Mouse (Mus musculus): ENCODE measurements around the gene Nubpl. TPM values are rescaled to one million over a fixed set of nuclear protein-coding genes. Genes with fewer than 3 reads are reported as not detected.

Nubpl gene
- polyA plus RNA-seq, 1 experiment = 0.89 TPM

- H3K4me3 ChIP-seq (ENCODE audit: control insufficient read depth, insufficient read depth, low read length) = no peak overlapping the region
- no peaks in the 10 kb centered on the region for H3K4me1 ChIP-seq (replicated peaks; ENCODE audit: control insufficient read depth, insufficient read depth, low read length)
- no peak overlapping the region for H3K27ac ChIP-seq (ENCODE audit: control insufficient read depth, insufficient read depth, low read length)
- no peak for DNase-seq
- H3K36me3 ChIP-seq (ENCODE audit: control insufficient read depth, insufficient read depth, low read length) = no peaks in the 10 kb centered on the region
- no peaks in the 10 kb centered on the region for H3K27me3 ChIP-seq (ENCODE audit: control insufficient read depth, insufficient read depth, low read length)
- WGBS = 93% methylated on average over 11 of the region's 11 CpGs
- no peak for TF ChIP-seq CTCF (IDR thresholded peaks at IDR 0.05; ENCODE audit: borderline replicate concordance, control insufficient read depth, extremely low read depth, insufficient read depth, low read length, poor library complexity)
- no peak for TF ChIP-seq POLR2A (IDR thresholded peaks at IDR 0.05; ENCODE audit: control insufficient read depth, extremely low read depth, insufficient read depth, low read length, poor library complexity)
Measured at GRCm38 (mm10) chr12:52288941-52289567, 191.5 kb downstream of the Nubpl start.

GRCm38 (mm10) chr12:52289594-52289993, 192.1 kb downstream of the Nubpl start:
- WGBS = 95% methylated on average over 10 of the region's 10 CpGs
- H3K4me1 ChIP-seq (replicated peaks; ENCODE audit: control insufficient read depth, insufficient read depth, low read length) = no peaks in the 10 kb centered on the region

GRCm38 (mm10) chr12:52293931-52294330, 196.4 kb downstream of the Nubpl start:
- H3K27ac ChIP-seq (ENCODE audit: control insufficient read depth, insufficient read depth, low read length) = no peak overlapping the region
- 95% methylated on average over 2 of the region's 2 CpGs for WGBS

More at GRCm38 (mm10) chr12:52289594-52289993, 192.1 kb downstream of the Nubpl start:
- Histone ChIP-seq H3K27ac (ENCODE audit: control insufficient read depth, insufficient read depth, low read length) (no peak overlapping the region), H3K36me3 (ENCODE audit: control insufficient read depth, insufficient read depth, low read length) (no peaks in the 10 kb centered on the region), H3K4me3 (ENCODE audit: control insufficient read depth, insufficient read depth, low read length) (no peak overlapping the region), H3K27me3 (ENCODE audit: control insufficient read depth, insufficient read depth, low read length) (no peaks in the 10 kb centered on the region)
- TF ChIP-seq POLR2A (IDR thresholded peaks at IDR 0.05; ENCODE audit: control insufficient read depth, extremely low read depth, insufficient read depth, low read length, poor library complexity) = no peak
- TF ChIP-seq CTCF (IDR thresholded peaks at IDR 0.05; ENCODE audit: borderline replicate concordance, control insufficient read depth, extremely low read depth, insufficient read depth, low read length, poor library complexity) = no peak
- DNase-seq = no peak

GRCm38 (mm10) chr12:52297988-52298387, 200.5 kb downstream of the Nubpl start:
- Histone ChIP-seq H3K4me1 (replicated peaks; ENCODE audit: control insufficient read depth, insufficient read depth, low read length) (no peaks in the 10 kb centered on the region), H3K36me3 (ENCODE audit: control insufficient read depth, insufficient read depth, low read length) (no peaks in the 10 kb centered on the region), H3K4me3 (ENCODE audit: control insufficient read depth, insufficient read depth, low read length) (no peak overlapping the region), H3K27ac (ENCODE audit: control insufficient read depth, insufficient read depth, low read length) (no peak overlapping the region), H3K27me3 (ENCODE audit: control insufficient read depth, insufficient read depth, low read length) (no peaks in the 10 kb centered on the region)
- TF ChIP-seq POLR2A (IDR thresholded peaks at IDR 0.05; ENCODE audit: control insufficient read depth, extremely low read depth, insufficient read depth, low read length, poor library complexity) = no peak
- no peak for TF ChIP-seq CTCF (IDR thresholded peaks at IDR 0.05; ENCODE audit: borderline replicate concordance, control insufficient read depth, extremely low read depth, insufficient read depth, low read length, poor library complexity)
- no peak for DNase-seq
- WGBS = 90% methylated on average over 2 of the region's 2 CpGs

More at GRCm38 (mm10) chr12:52293931-52294330, 196.4 kb downstream of the Nubpl start:
- Histone ChIP-seq H3K4me3 (ENCODE audit: control insufficient read depth, insufficient read depth, low read length) (no peak overlapping the region), H3K4me1 (replicated peaks; ENCODE audit: control insufficient read depth, insufficient read depth, low read length) (no peaks in the 10 kb centered on the region), H3K36me3 (ENCODE audit: control insufficient read depth, insufficient read depth, low read length) (no peaks in the 10 kb centered on the region), H3K27me3 (ENCODE audit: control insufficient read depth, insufficient read depth, low read length) (no peaks in the 10 kb centered on the region)
- no peak for DNase-seq
- TF ChIP-seq CTCF (IDR thresholded peaks at IDR 0.05; ENCODE audit: borderline replicate concordance, control insufficient read depth, extremely low read depth, insufficient read depth, low read length, poor library complexity) (no peak), POLR2A (IDR thresholded peaks at IDR 0.05; ENCODE audit: control insufficient read depth, extremely low read depth, insufficient read depth, low read length, poor library complexity) (no peak)

GRCm38 (mm10) chr12:52298683-52299082, 201.1 kb downstream of the Nubpl start:
- WGBS = 34% methylated on average over 1 of the region's 1 CpGs
- DNase-seq = no peak
- no peaks in the 10 kb centered on the region for H3K36me3 ChIP-seq (ENCODE audit: control insufficient read depth, insufficient read depth, low read length)
- TF ChIP-seq POLR2A (IDR thresholded peaks at IDR 0.05; ENCODE audit: control insufficient read depth, extremely low read depth, insufficient read depth, low read length, poor library complexity) (no peak), CTCF (IDR thresholded peaks at IDR 0.05; ENCODE audit: borderline replicate concordance, control insufficient read depth, extremely low read depth, insufficient read depth, low read length, poor library complexity) (no peak)
- no peak overlapping the region for H3K4me3 ChIP-seq (ENCODE audit: control insufficient read depth, insufficient read depth, low read length)
- no peak overlapping the region for H3K27ac ChIP-seq (ENCODE audit: control insufficient read depth, insufficient read depth, low read length)
- no peaks in the 10 kb centered on the region for H3K4me1 ChIP-seq (replicated peaks; ENCODE audit: control insufficient read depth, insufficient read depth, low read length)
- H3K27me3 ChIP-seq (ENCODE audit: control insufficient read depth, insufficient read depth, low read length) = no peaks in the 10 kb centered on the region

- Histone ChIP-seq H3K36me3 (ENCODE audit: control insufficient read depth, insufficient read depth, low read length) (no peaks in the 10 kb centered on the region), H3K4me1 (replicated peaks; ENCODE audit: control insufficient read depth, insufficient read depth, low read length) (no peaks in the 10 kb centered on the region), H3K4me3 (ENCODE audit: control insufficient read depth, insufficient read depth, low read length) (no peak overlapping the region), H3K27me3 (ENCODE audit: control insufficient read depth, insufficient read depth, low read length) (no peaks in the 10 kb centered on the region), H3K27ac (ENCODE audit: control insufficient read depth, insufficient read depth, low read length) (no peak overlapping the region)
- DNase-seq = no peak
- TF ChIP-seq POLR2A (IDR thresholded peaks at IDR 0.05; ENCODE audit: control insufficient read depth, extremely low read depth, insufficient read depth, low read length, poor library complexity) (no peak), CTCF (IDR thresholded peaks at IDR 0.05; ENCODE audit: borderline replicate concordance, control insufficient read depth, extremely low read depth, insufficient read depth, low read length, poor library complexity) (no peak)
- 98% methylated on average over 2 of the region's 2 CpGs for WGBS
Measured at GRCm38 (mm10) chr12:52302961-52303360, 205.4 kb downstream of the Nubpl start.

All from thymus, adult 2 months (tissue).